Mouse (Mus musculus): ENCODE results near the gene Hspg2.

GRCm38 (mm10) chr4:137503509-137503971, 35.0 kb downstream of the Hspg2 start:
- TF ChIP-seq CTCF (IDR thresholded peaks at IDR 0.05; ENCODE audit: control insufficient read depth, insufficient read depth, low read length) = no peak
- no peak for TF ChIP-seq POLR2A (IDR thresholded peaks at IDR 0.05; ENCODE audit: borderline replicate concordance, control insufficient read depth, low read depth, low read length)
